Mouse (Mus musculus) C2C12 (cell line): ENCODE results near the gene Cdkn2d.

ENCODE experiments used
- CEBPB ChIP-seq: IDR thresholded peaks from one replicate; pipeline ENCODE4 v1.6.1; 2011; ENCODE audit warnings: low read depth, mild to moderate bottlenecking, control low read depth, moderate library complexity
- CTCF ChIP-seq: IDR thresholded peaks from one replicate; pipeline ENCODE4 v1.5.1; 2011; ENCODE audit not compliant: control insufficient read depth, insufficient read depth, insufficient read length
- MYOD1 ChIP-seq: IDR thresholded peaks from one replicate; pipeline ENCODE4 v1.6.1; 2011; ENCODE audit warnings: low read depth; ENCODE audit not compliant: control insufficient read depth, insufficient read length

- no peak for TF ChIP-seq CTCF
- TF ChIP-seq MYOD1 = no peak
- TF ChIP-seq CEBPB = no peak
Observed at GRCm38 (mm10) chr9:21329699-21330289, 38.6 kb upstream of the Cdkn2d start.
